Mouse (Mus musculus) erythroblast, embryonic 14.5 days (primary cell): ENCODE data around the gene Coro7.

Source experiments
- GATA1 ChIP-seq: IDR thresholded peaks from 2 replicates; pipeline ENCODE4 v1.6.1; 2012; ENCODE audit warnings: low read length, inconsistent platforms, mixed read lengths
- TAL1 ChIP-seq: IDR thresholded peaks from 3 replicates; pipeline ENCODE4 v1.6.1; 2012; ENCODE audit warnings: low read length, inconsistent platforms, mixed read lengths

DNA sequence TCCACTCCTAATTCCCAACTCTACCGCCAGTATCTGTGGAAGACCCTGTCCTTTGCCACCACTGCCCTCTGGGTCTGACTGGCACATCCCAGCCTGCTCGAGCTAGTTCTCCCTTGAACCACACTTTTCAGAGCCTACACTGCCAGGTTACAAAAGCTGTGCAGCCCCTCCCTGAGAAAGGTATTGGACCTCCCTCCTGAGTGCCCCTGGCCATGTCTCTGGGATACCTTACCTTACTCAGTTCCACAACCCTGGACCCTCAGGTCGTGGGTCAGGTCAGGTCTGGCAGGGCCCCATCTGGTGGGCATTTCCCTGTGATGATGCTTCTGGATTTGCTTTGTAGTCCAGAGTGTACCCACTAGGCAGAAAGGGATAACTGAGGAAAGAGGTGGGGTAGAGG, 80.0 kb downstream of the Coro7 start:
- no peak for TF ChIP-seq GATA1
- no peak for TF ChIP-seq TAL1
